Mouse (Mus musculus) forebrain, embryonic 12.5 days (tissue): ENCODE data around the gene Meox1. TPM values are rescaled to one million over a fixed set of nuclear protein-coding genes. Genes with fewer than 3 reads are reported as not detected.

Experiments used
- ATAC-seq: fragments of 200-750 bp; cut with Nextera tagmentation; 2 replicates; pipeline ENCODE4 v1.8.0; 2017; ENCODE audit warnings: moderate TSS enrichment; ENCODE audit not compliant: low FRiP score
- H3K27ac ChIP-seq: fragments of 300-500 bp; sonication (generic); 2 replicates; pipeline ENCODE4 v1.5.1; 2016; ENCODE audit warnings: mild to moderate bottlenecking
- H3K27me3 ChIP-seq: fragments of 300-500 bp; sonication (generic); 2 replicates; pipeline ENCODE4 v1.6.1; 2016; ENCODE audit warnings: mild to moderate bottlenecking
- H3K36me3 ChIP-seq: fragments of 300-500 bp; sonication (generic); replicated peaks from 2 replicates; pipeline ENCODE4 v1.6.1; 2016; ENCODE audit warnings: mild to moderate bottlenecking
- H3K4me1 ChIP-seq: fragments of 300-500 bp; sonication (generic); 2 replicates; pipeline ENCODE4 v1.6.1; 2016
- H3K4me2 ChIP-seq: fragments of 300-500 bp; sonication (generic); 2 replicates; pipeline ENCODE4 v1.6.1; 2016; ENCODE audit warnings: mild to moderate bottlenecking, moderate library complexity
- H3K4me3 ChIP-seq: fragments of 300-500 bp; sonication (generic); replicated peaks from 2 replicates; pipeline ENCODE4 v1.5.1; 2016; ENCODE audit warnings: mild to moderate bottlenecking
- H3K9ac ChIP-seq: fragments of 300-500 bp; sonication (generic); 2 replicates; pipeline ENCODE4 v1.6.1; 2016; ENCODE audit warnings: mild to moderate bottlenecking
- H3K9me3 ChIP-seq: fragments of 300-500 bp; sonication (generic); 2 replicates; pipeline ENCODE4 v1.6.1; 2016
- WGBS: fragments of 180-500 bp; shearing (Covaris S2); methylation state at CpG from one replicate; pipeline ENCODE4 v1.1.7; 2016; 5-methylcytosine and 5-hydroxymethylcytosine counted together
- polyA plus RNA-seq: library from polyadenylated mRNA; unstranded; fragments of >200 nt; fragmentation: Nextera tagmentation; extraction: Ambion mirVana; gene quantifications from 2 replicates; pipeline ENCODE4 v1.2.1, GENCODE M21; 2016

Gene Meox1
- polyA plus RNA-seq, 1 experiment from 2014 or later, result 0.60 TPM

- Histone ChIP-seq H3K27ac (no peak overlapping the region), H3K9me3 (no peaks in the 10 kb centered on the region), H3K27me3 (peaks cover 56% of the 10 kb centered on the region), H3K9ac (no peak overlapping the region), H3K4me2 (no peak overlapping the region), H3K4me3 (no peak overlapping the region), H3K36me3 (no peaks in the 10 kb centered on the region), H3K4me1 (peaks cover 18% of the 10 kb centered on the region)
- no peak for ATAC-seq
- WGBS, result 27% methylated on average over 11 of the region's 11 CpGs
Observed at GRCm38 (mm10) chr11:101891451-101891850, 2.7 kb downstream of the Meox1 start.

GRCm38 (mm10) chr11:101889781-101890180, 4.4 kb downstream of the Meox1 start:
- H3K4me1 ChIP-seq, result peaks cover 29% of the 10 kb centered on the region
- ATAC-seq, result 0 out of 2 replicates have a peak, but pooled peaks have one; percentile 36
- H3K4me2 ChIP-seq, result peak overlapping the region; percentile 54
- H3K36me3 ChIP-seq, result no peaks in the 10 kb centered on the region
- H3K9ac ChIP-seq, result peak overlapping the region; percentile 42; the same call in 1 of the 2 replicates
- H3K4me3 ChIP-seq, result peak overlapping the region; percentile 26
- H3K9me3 ChIP-seq, result no peaks in the 10 kb centered on the region
- 2% methylated on average over 13 of the region's 13 CpGs for WGBS
- peaks cover 58% of the 10 kb centered on the region for H3K27me3 ChIP-seq
- no peak overlapping the region for H3K27ac ChIP-seq

GRCm38 (mm10) chr11:101888820-101889219, 5.4 kb downstream of the Meox1 start:
- Histone ChIP-seq H3K9me3 (no peaks in the 10 kb centered on the region), H3K4me2 (no peak overlapping the region), H3K27me3 (peaks cover 51% of the 10 kb centered on the region), H3K4me3 (no peak overlapping the region), H3K36me3 (no peaks in the 10 kb centered on the region), H3K27ac (no peak overlapping the region), H3K4me1 (peaks cover 29% of the 10 kb centered on the region), H3K9ac (no peak overlapping the region; the same call in 1 of the 2 replicates)
- WGBS, result 73% methylated on average over 6 of the region's 6 CpGs
- ATAC-seq, result no peak

GRCm38 (mm10) chr11:101886436-101886835, 7.7 kb downstream of the Meox1 start:
- no peaks in the 10 kb centered on the region for H3K36me3 ChIP-seq
- H3K27ac ChIP-seq, result no peak overlapping the region
- no peak overlapping the region for H3K9ac ChIP-seq
- H3K4me3 ChIP-seq, result no peak overlapping the region
- H3K9me3 ChIP-seq, result no peaks in the 10 kb centered on the region
- peaks cover 29% of the 10 kb centered on the region for H3K4me1 ChIP-seq
- WGBS, result 85% methylated on average over 12 of the region's 12 CpGs
- H3K4me2 ChIP-seq, result no peak overlapping the region
- H3K27me3 ChIP-seq, result peaks cover 36% of the 10 kb centered on the region
- ATAC-seq, result no peak

GRCm38 (mm10) chr11:101885881-101886319, 8.3 kb downstream of the Meox1 start:
- ATAC-seq, result no peak
- Histone ChIP-seq H3K9me3 (no peaks in the 10 kb centered on the region), H3K9ac (no peak overlapping the region), H3K4me3 (no peak overlapping the region), H3K36me3 (no peaks in the 10 kb centered on the region), H3K27ac (no peak overlapping the region), H3K4me1 (peaks cover 28% of the 10 kb centered on the region), H3K27me3 (peaks cover 32% of the 10 kb centered on the region), H3K4me2 (no peak overlapping the region)
- WGBS, result 67% methylated on average over 6 of the region's 6 CpGs

- Histone ChIP-seq H3K9me3 (no peaks in the 10 kb centered on the region), H3K4me3 (no peak overlapping the region), H3K4me2 (no peak overlapping the region), H3K27me3 (peaks cover 30% of the 10 kb centered on the region), H3K36me3 (no peaks in the 10 kb centered on the region), H3K9ac (no peak overlapping the region), H3K27ac (no peak overlapping the region), H3K4me1 (peaks cover 28% of the 10 kb centered on the region)
- no peak for ATAC-seq
- 57% methylated on average over 6 of the region's 6 CpGs for WGBS
Observed at GRCm38 (mm10) chr11:101885232-101885631, 8.9 kb downstream of the Meox1 start.

GRCm38 (mm10) chr11:101883911-101884310, 10.3 kb downstream of the Meox1 start:
- Histone ChIP-seq H3K4me3 (no peak overlapping the region), H3K4me2 (no peak overlapping the region), H3K36me3 (no peaks in the 10 kb centered on the region), H3K27me3 (peaks cover 30% of the 10 kb centered on the region), H3K27ac (0 out of 2 replicates have a peak overlapping the region, but pooled peaks have one; percentile 2), H3K9ac (no peak overlapping the region), H3K9me3 (no peaks in the 10 kb centered on the region), H3K4me1 (peaks cover 23% of the 10 kb centered on the region)
- 70% methylated on average over 2 of the region's 2 CpGs for WGBS
- ATAC-seq, result no peak

GRCm38 (mm10) chr11:101882500-101883290, 11.5 kb downstream of the Meox1 start:
- no peaks in the 10 kb centered on the region for H3K36me3 ChIP-seq
- H3K4me2 ChIP-seq, result no peak overlapping the region
- H3K9me3 ChIP-seq, result no peaks in the 10 kb centered on the region
- ATAC-seq, result no peak
- no peak overlapping the region for H3K4me3 ChIP-seq
- no peak overlapping the region for H3K27ac ChIP-seq
- H3K9ac ChIP-seq, result no peak overlapping the region
- H3K4me1 ChIP-seq, result peaks cover 27% of the 10 kb centered on the region
- peaks cover 28% of the 10 kb centered on the region for H3K27me3 ChIP-seq
- 86% methylated on average over 11 of the region's 11 CpGs for WGBS

- whole genome bisulfite sequencing, result 5% methylated on average over 24 of the region's 24 CpGs
- Histone ChIP-seq H3K4me1 (peaks cover 27% of the 10 kb centered on the region), H3K4me2 (peak overlapping the region; percentile 50), H3K9me3 (no peaks in the 10 kb centered on the region), H3K4me3 (peak overlapping the region; percentile 26), H3K9ac (peak overlapping the region; percentile 36; the same call in 1 of the 2 replicates), H3K27me3 (peaks cover 27% of the 10 kb centered on the region), H3K27ac (no peak overlapping the region), H3K36me3 (no peaks in the 10 kb centered on the region)
- ATAC-seq, result no peak
Observed at GRCm38 (mm10) chr11:101881604-101882071, 12.5 kb downstream of the Meox1 start.

- peaks cover 24% of the 10 kb centered on the region for H3K27me3 ChIP-seq
- no peak for ATAC-seq
- H3K9ac ChIP-seq, result no peak overlapping the region
- H3K4me1 ChIP-seq, result peaks cover 27% of the 10 kb centered on the region
- 72% methylated on average over 7 of the region's 7 CpGs for WGBS
- no peak overlapping the region for H3K27ac ChIP-seq
- H3K9me3 ChIP-seq, result no peaks in the 10 kb centered on the region
- H3K36me3 ChIP-seq, result no peaks in the 10 kb centered on the region
- H3K4me2 ChIP-seq, result peak overlapping the region; percentile 50; the same call in 1 of the 2 replicates
- H3K4me3 ChIP-seq, result no peak overlapping the region
Observed at GRCm38 (mm10) chr11:101881185-101881584, 13.0 kb downstream of the Meox1 start.

GRCm38 (mm10) chr11:101879672-101880071, 14.5 kb downstream of the Meox1 start:
- 78% methylated on average over 4 of the region's 4 CpGs for WGBS
- H3K4me2 ChIP-seq, result no peak overlapping the region
- H3K27ac ChIP-seq, result no peak overlapping the region
- H3K9me3 ChIP-seq, result no peaks in the 10 kb centered on the region
- peaks cover 16% of the 10 kb centered on the region for H3K27me3 ChIP-seq
- no peak for ATAC-seq
- H3K36me3 ChIP-seq, result no peaks in the 10 kb centered on the region
- peaks cover 22% of the 10 kb centered on the region for H3K4me1 ChIP-seq
- H3K4me3 ChIP-seq, result no peak overlapping the region
- H3K9ac ChIP-seq, result no peak overlapping the region

GRCm38 (mm10) chr11:101878696-101879095, 15.5 kb downstream of the Meox1 start:
- Histone ChIP-seq H3K27me3 (0 out of 2 replicates have a peak, but pooled peaks cover 15% of the 10 kb centered on the region), H3K4me2 (no peak overlapping the region), H3K9me3 (no peaks in the 10 kb centered on the region), H3K27ac (no peak overlapping the region), H3K9ac (no peak overlapping the region), H3K4me1 (peaks cover 22% of the 10 kb centered on the region), H3K36me3 (no peaks in the 10 kb centered on the region), H3K4me3 (no peak overlapping the region)
- no peak for ATAC-seq
- WGBS, result 70% methylated on average over 6 of the region's 6 CpGs
